8 mouse cellular contexts compared by ENCODE assay signal in the genomic region with DNA sequence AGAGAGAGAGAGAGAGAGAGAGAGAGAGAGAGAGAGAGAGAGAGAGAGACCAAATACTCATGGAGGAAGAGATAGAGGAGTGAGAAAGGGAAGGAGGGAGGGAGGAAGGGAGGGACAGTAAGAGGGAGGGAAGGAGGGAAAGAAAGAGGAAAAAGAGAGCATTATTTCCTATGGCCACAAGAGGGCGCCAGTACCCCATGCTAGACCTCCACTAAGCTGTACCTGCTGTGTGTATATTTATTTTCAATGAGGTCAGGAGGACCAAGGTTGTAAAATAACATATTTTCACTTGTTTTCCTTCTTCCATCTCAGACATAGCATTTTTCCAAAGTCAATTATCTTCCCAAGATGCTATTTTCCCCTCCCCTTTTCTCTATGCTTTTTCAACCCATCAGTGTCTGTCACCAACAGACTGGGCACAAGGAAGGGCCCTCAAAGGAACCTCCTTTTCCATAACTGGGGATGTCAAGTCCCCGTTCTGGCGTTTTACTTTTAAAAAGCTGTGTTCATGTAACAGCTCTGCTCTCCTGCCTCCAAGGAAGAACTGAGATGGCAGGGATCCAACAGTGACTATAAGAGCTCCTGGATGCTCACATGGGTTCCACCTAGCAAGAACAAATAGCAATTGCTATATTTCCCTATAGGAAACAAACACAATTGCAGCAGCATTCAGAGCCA.
DNase-seq lines count a peak whose midpoint lies in the region; ATAC-seq and TF ChIP-seq lines count a peak whose summit lies in the region.

No protein-coding gene starts in this region.

- no peak for TF ChIP-seq POLR2A in brain, embryonic 14.5 days (IDR thresholded peaks at IDR 0.05; ENCODE audit: borderline replicate concordance, extremely low read depth, insufficient read depth, insufficient read length, poor library complexity, severe bottlenecking)

- H3K9ac ChIP-seq in forebrain, embryonic 13.5 days = no peak overlapping the region
- no peak overlapping the region for H3K9ac ChIP-seq in midbrain, embryonic 13.5 days (replicated peaks)

- H3K4me2 ChIP-seq in forebrain, embryonic 13.5 days = no peak overlapping the region
- no peak overlapping the region for H3K4me2 ChIP-seq in midbrain, embryonic 13.5 days (replicated peaks)

- no peaks in the 10 kb centered on the region for H3K36me3 ChIP-seq in forebrain, embryonic 13.5 days (ENCODE audit: poor library complexity, severe bottlenecking)
- no peaks in the 10 kb centered on the region for H3K36me3 ChIP-seq in midbrain, embryonic 13.5 days

- no peaks in the 10 kb centered on the region for H3K9me3 ChIP-seq in forebrain, embryonic 13.5 days (replicated peaks)
- H3K9me3 ChIP-seq in midbrain, embryonic 13.5 days = no peaks in the 10 kb centered on the region

- H3K4me3 ChIP-seq in forebrain, embryonic 13.5 days = no peak overlapping the region
- no peak overlapping the region for H3K4me3 ChIP-seq in midbrain, embryonic 13.5 days (replicated peaks)

- no peak overlapping the region for H3K27ac ChIP-seq in forebrain, embryonic 13.5 days
- H3K27ac ChIP-seq in midbrain, embryonic 13.5 days = no peak overlapping the region; the same call in 1 of the 2 replicates

- WGBS in forebrain, embryonic 13.5 days = 10% methylated on average over 3 of the region's 3 CpGs
- WGBS in midbrain, embryonic 13.5 days = 12% methylated on average over 3 of the region's 3 CpGs

- peak; percentile 86 for TF ChIP-seq CTCF in brain, embryonic 14.5 days (IDR thresholded peaks at IDR 0.05; ENCODE audit: borderline replicate concordance, extremely low read depth, insufficient read depth, insufficient read length)

- ATAC-seq in forebrain, embryonic 13.5 days = peak; percentile 60
- ATAC-seq in midbrain, embryonic 13.5 days = peak; percentile 61

- peak; percentile 45 for DNase-seq in gastrocnemius, postnatal 10 days
- no peak for DNase-seq in gastrocnemius, adult 8-10 months (ENCODE audit: low spot score in 2 of 2)
- DNase-seq in 416B (ENCODE audit: low read depth) = peak; percentile 39
- DNase-seq in brain, embryonic 14.5 days (ENCODE audit: low read depth) = peak; percentile 86
- DNase-seq in kidney, postnatal 14 days = peak; percentile 47
- DNase-seq in yolk sac, embryonic 10.5 days (ENCODE audit: low spot score) = no peak

- H3K27me3 ChIP-seq in forebrain, embryonic 13.5 days = peaks cover 18% of the 10 kb centered on the region
- no peaks in the 10 kb centered on the region for H3K27me3 ChIP-seq in midbrain, embryonic 13.5 days

- H3K4me1 ChIP-seq in forebrain, embryonic 13.5 days = peaks cover 23% of the 10 kb centered on the region
- H3K4me1 ChIP-seq in midbrain, embryonic 13.5 days (replicated peaks) = peaks cover 34% of the 10 kb centered on the region

Comparison
In these comparisons a context has a peak if more than half of its experiments do, and no peak if none do; other contexts are left out.
1. DNase-seq: peak in gastrocnemius, postnatal 10 days (single experiment), 416B (single experiment), brain, embryonic 14.5 days (single experiment) and kidney, postnatal 14 days (single experiment); none in gastrocnemius, adult 8-10 months (0 of 2) and yolk sac, embryonic 10.5 days (single experiment).